Comparison of ENCODE assay signal across 7 mouse cellular contexts in genomic region chr10:79985334-79986231, GRCm38 (mm10). TPM values are rescaled to one million over a fixed set of nuclear protein-coding genes. Genes with fewer than 3 reads are reported as not detected.
DNase-seq lines count a peak whose midpoint lies in the region; ATAC-seq lines count a peak whose summit lies in the region.

No protein-coding gene starts in this region.

- DNase-seq in R1 (ENCODE audit: low read depth, low spot score), result peak; percentile 84
- peak; percentile 81 for DNase-seq in cerebellum, postnatal 14 days
- peak; percentile 62 for DNase-seq in gastrocnemius, adult 18-20 months (ENCODE audit: low spot score)
- peak; percentile 63 to 76 for DNase-seq in left cerebral cortex, adult 9 months (ENCODE audit: low spot score in 2 of 2)
- DNase-seq in right cerebral cortex, postnatal 36 days (ENCODE audit: low spot score in 2 of 2), result peak; percentile 60 to 62

- ATAC-seq in inflammation-experienced regulatory T-cells, adult 6 months, result peak; percentile 23
- peak; percentile 16 for ATAC-seq in megakaryocyte, adult 5-6 weeks (ENCODE audit: poor library complexity, severe bottlenecking)

RNA-seq across cellular contexts. Expression of gene Tmem259, which starts 1.5 kb away (rescaled TPM):
- 10 to 100 TPM; 68.7 to 84.2 TPM for total RNA-seq in gastrocnemius, adult 18-20 months (2021)
- polyA plus RNA-seq in inflammation-experienced regulatory T-cells, adult 6 months (2017; shearing (Covaris generic)), result 1 to 10 TPM; 2.0 to 2.5 (median 2.0) TPM
- 51.6 and 52.2 TPM in 2 replicates for total RNA-seq in megakaryocyte, adult 5-6 weeks (2015)
- 52.1 and 53.2 TPM in 2 replicates for total RNA-seq in megakaryocyte, adult 5-6 weeks (2017)

RNA-seq across cellular contexts. Expression of gene Cnn2, which starts 2.8 kb away (rescaled TPM):
- total RNA-seq in gastrocnemius, adult 18-20 months (2021), result 10 to 100 TPM in 1 of 2 experiments, 1 to 10 TPM in 1; 5.2 to 10.5 TPM
- polyA plus RNA-seq in inflammation-experienced regulatory T-cells, adult 6 months (2017; shearing (Covaris generic)), result 100 to 1,000 TPM; 672 to 989 (median 979) TPM
- 174 and 175 TPM in 2 replicates for total RNA-seq in megakaryocyte, adult 5-6 weeks (2015)
- total RNA-seq in megakaryocyte, adult 5-6 weeks (2017), result 286 and 299 TPM in 2 replicates

RNA-seq across cellular contexts. Expression of gene Abca7, which starts 10.7 kb away (rescaled TPM):
- 1 to 10 TPM; 6.6 to 7.6 TPM for total RNA-seq in gastrocnemius, adult 18-20 months (2021)
- 10 to 100 TPM; 10.7 to 14.2 (median 13.3) TPM for polyA plus RNA-seq in inflammation-experienced regulatory T-cells, adult 6 months (2017; shearing (Covaris generic))
- total RNA-seq in megakaryocyte, adult 5-6 weeks (2015), result 32.6 and 34.7 TPM in 2 replicates
- 33.6 and 37.4 TPM in 2 replicates for total RNA-seq in megakaryocyte, adult 5-6 weeks (2017)

RNA-seq across cellular contexts. Expression of gene Grin3b, which starts 15.1 kb away (rescaled TPM):
- total RNA-seq in gastrocnemius, adult 18-20 months (2021), result under 1 TPM; 0.32 to 0.59 TPM
- polyA plus RNA-seq in inflammation-experienced regulatory T-cells, adult 6 months (2017; shearing (Covaris generic)), result under 1 TPM in 2 of 3 experiments, not detected in 1; 0.16 to 0.20 TPM
- total RNA-seq in megakaryocyte, adult 5-6 weeks (2015), result not detected in 2 replicates
- total RNA-seq in megakaryocyte, adult 5-6 weeks (2017), result 0.18 TPM in 1 of 2 replicates, not detected in the other

RNA-seq across cellular contexts. Expression of gene Wdr18, which starts 25.6 kb away (rescaled TPM):
- total RNA-seq in gastrocnemius, adult 18-20 months (2021), result 10 to 100 TPM; 21.0 to 22.9 TPM
- 10 to 100 TPM; 66.6 to 85.2 (median 74.2) TPM for polyA plus RNA-seq in inflammation-experienced regulatory T-cells, adult 6 months (2017; shearing (Covaris generic))
- total RNA-seq in megakaryocyte, adult 5-6 weeks (2015), result 10.6 and 15.7 TPM in 2 replicates
- total RNA-seq in megakaryocyte, adult 5-6 weeks (2017), result 7.8 TPM in 2 replicates

Comparison
In these comparisons a context has a peak if more than half of its experiments do, and no peak if none do; other contexts are left out.
1. Peak in every context shown above with its lines: DNase-seq and ATAC-seq.
2. RNA of gene Cnn2, which starts 2.8 kb away (total RNA-seq): 174 to 299 TPM in megakaryocyte, adult 5-6 weeks; 5.2 to 10.5 TPM in gastrocnemius, adult 18-20 months; every median in the first group is over 10 times any median in the second.